Comparison of ENCODE assay signal across 8 mouse cellular contexts in genomic region chr1:63112865-63113261, GRCm38 (mm10). TPM values are rescaled to one million over a fixed set of nuclear protein-coding genes. Genes with fewer than 3 reads are reported as not detected.
DNase-seq lines count a peak whose midpoint lies in the region; ATAC-seq and TF ChIP-seq lines count a peak whose summit lies in the region.

No protein-coding gene starts in this region.

- H3K4me1 ChIP-seq in heart, adult 2 months (ENCODE audit: control insufficient read depth, insufficient read depth, low read length), result peaks cover 11% of the 10 kb centered on the region
- peaks cover 24% of the 10 kb centered on the region for H3K4me1 ChIP-seq in kidney, adult 2 months (ENCODE audit: control insufficient read depth, insufficient read depth, low read length)
- H3K4me1 ChIP-seq in lung, postnatal 0 days (ENCODE audit: insufficient read depth, low read depth, low read length), result peaks cover 4% of the 10 kb centered on the region; the same call in 1 of the 2 replicates

- H3K9ac ChIP-seq in heart, adult 2 months (ENCODE audit: low read depth, low read length), result peak overlapping the region; percentile 100
- peak overlapping the region; percentile 100 for H3K9ac ChIP-seq in lung, postnatal 0 days (replicated peaks; ENCODE audit: low read depth)

- intact Hi-C loops in heart, adult 2 months (cut with DNase I), result no loop called here

- peak overlapping the region; percentile 99 for H3K27ac ChIP-seq in heart, adult 2 months
- peak overlapping the region; percentile 92 for H3K27ac ChIP-seq in kidney, adult 2 months (ENCODE audit: insufficient read depth, low read depth, low read length)
- peak overlapping the region; percentile 100 for H3K27ac ChIP-seq in lung, postnatal 0 days (ENCODE audit: low read length)

- H3K36me3 ChIP-seq in heart, adult 2 months (ENCODE audit: control insufficient read depth, insufficient read depth, low read length), result peaks cover 5% of the 10 kb centered on the region
- H3K36me3 ChIP-seq in kidney, adult 2 months (ENCODE audit: control insufficient read depth, insufficient read depth, low read length), result no peaks in the 10 kb centered on the region
- H3K36me3 ChIP-seq in lung, postnatal 0 days (ENCODE audit: insufficient read depth, low read length), result no peaks in the 10 kb centered on the region

- peak; percentile 79 for DNase-seq in A20 (ENCODE audit: low read depth, low spot score)
- DNase-seq in T-cell, adult 2 months (ENCODE audit: low spot score), result peak; percentile 31
- peak; percentile 48 for DNase-seq in embryo, embryonic 10 days (ENCODE audit: low spot score)
- peak; percentile 38 to 60 for DNase-seq in heart, adult 2 months
- DNase-seq in kidney, adult 2 months, result peak; percentile 87
- DNase-seq in lung, postnatal 0 days (ENCODE audit: low spot score), result peak; percentile 63
- DNase-seq in ovary, postnatal 14 days (ENCODE audit: low spot score), result peak; percentile 24
- DNase-seq in urinary bladder, postnatal 25 days (ENCODE audit: low spot score), result peak; percentile 24

- WGBS in heart, adult 2 months, result 2% methylated on average over 11 of the region's 11 CpGs
- WGBS in kidney, adult 2 months, result under 1% methylated on average over 11 of the region's 11 CpGs
- under 1% methylated on average over 11 of the region's 11 CpGs for WGBS in lung, postnatal 0 days

- H3K27me3 ChIP-seq in heart, adult 2 months (ENCODE audit: control insufficient read depth, insufficient read depth, low read length), result no peaks in the 10 kb centered on the region
- no peaks in the 10 kb centered on the region for H3K27me3 ChIP-seq in kidney, adult 2 months (replicated peaks; ENCODE audit: control insufficient read depth, insufficient read depth, low read length)
- no peaks in the 10 kb centered on the region for H3K27me3 ChIP-seq in lung, postnatal 0 days (replicated peaks; ENCODE audit: insufficient read depth, low read length)

- TF ChIP-seq CTCF in heart, adult 2 months (IDR thresholded peaks at IDR 0.05), result no peak
- no peak for TF ChIP-seq CTCF in kidney, adult 2 months (conservative IDR thresholded peaks at IDR 0.05; ENCODE audit: insufficient read depth, insufficient read length, low read depth, low read length)
- TF ChIP-seq CTCF in lung, postnatal 0 days (IDR thresholded peaks at IDR 0.05), result no peak

- H3K4me2 ChIP-seq in lung, postnatal 0 days (replicated peaks; ENCODE audit: low read depth, low read length), result peak overlapping the region; percentile 87

- no peaks in the 10 kb centered on the region for H3K9me3 ChIP-seq in lung, postnatal 0 days (ENCODE audit: low read length)

- H3K79me2 ChIP-seq in heart, adult 2 months (replicated peaks; ENCODE audit: control insufficient read depth, insufficient read depth, low read length), result peaks cover 8% of the 10 kb centered on the region

- ATAC-seq in lung, postnatal 0 days, result no peak

- no peak for TF ChIP-seq EP300 in heart, adult 2 months (IDR thresholded peaks at IDR 0.05; ENCODE audit: insufficient read depth, low read depth, low read length)
- no peak for TF ChIP-seq EP300 in lung, postnatal 0 days (IDR thresholded peaks at IDR 0.05)

- peak overlapping the region; percentile 98 for H3K4me3 ChIP-seq in heart, adult 2 months
- peak overlapping the region; percentile 80 for H3K4me3 ChIP-seq in kidney, adult 2 months (ENCODE audit: insufficient read depth, low read depth, low read length)
- peak overlapping the region; percentile 92 for H3K4me3 ChIP-seq in lung, postnatal 0 days (ENCODE audit: low read depth, low read length)

- TF ChIP-seq POLR2A in heart, adult 2 months (IDR thresholded peaks at IDR 0.05; ENCODE audit: insufficient read depth, low read depth, low read length), result no peak
- TF ChIP-seq POLR2A in kidney, adult 2 months (IDR thresholded peaks at IDR 0.05; ENCODE audit: low read depth, low read length), result no peak

RNA-seq across cellular contexts. Expression of gene Ino80d, which starts 1.6 kb away (rescaled TPM):
- total RNA-seq in heart, adult 2 months (2021), result 10 to 100 TPM; 16.6 to 18.4 TPM
- 6.5 and 9.1 TPM in 2 replicates for polyA plus RNA-seq in heart, adult 2 months (2012; rRNA removed)
- 8.1 and 10.0 TPM in 2 replicates for polyA plus RNA-seq in kidney, adult 2 months (2012; rRNA removed)
- 7.5 and 10.4 TPM in 2 replicates for polyA plus RNA-seq in lung, postnatal 0 days (2015; fragmentation: Nextera tagmentation; extraction: Ambion mirVana)

Comparison
In these comparisons a context has a peak if more than half of its experiments do, and no peak if none do; other contexts are left out.
1. DNase-seq: peak in every context shown above with its lines; median percentile 87 in kidney, adult 2 months; 79 in A20; 63 in lung, postnatal 0 days; 49 in heart, adult 2 months; 48 in embryo, embryonic 10 days; 31 in T-cell, adult 2 months; 24 in ovary, postnatal 14 days; 24 in urinary bladder, postnatal 25 days.